In genomic region chr13:16280742-16281141, GRCm38 (mm10) we compare ENCODE assay signal across 21 mouse cellular contexts.
A peak's percentile ranks its signal among the peaks of the same experiment; 100 is the strongest.
DNase-seq lines count a peak whose midpoint lies in the region; ATAC-seq and TF ChIP-seq lines count a peak whose summit lies in the region.
"Had no signal": no experiment of that assay in that cellular context is flagged by ENCODE, and none has a peak within 500 bp of the region (broad histone marks: within the 10 kb centered on the region; RNA-seq: fewer than 3 reads in every experiment).

No protein-coding gene starts in this region.

- H3K4me1 ChIP-seq in heart, embryonic 13.5 days, result peaks cover 44% of the 10 kb centered on the region
- H3K4me1 ChIP-seq in heart, embryonic 10.5 days, result peaks cover 8% of the 10 kb centered on the region
- H3K4me1 ChIP-seq in liver, adult 2 months (ENCODE audit: control insufficient read depth, insufficient read depth, low read length), result peaks cover 24% of the 10 kb centered on the region
- H3K4me1 ChIP-seq in liver, embryonic 11.5 days (replicated peaks; ENCODE audit: control insufficient read depth, insufficient read depth, low read length), result no peaks in the 10 kb centered on the region; the same call in 1 of the 2 replicates
- no peaks in the 10 kb centered on the region for H3K4me1 ChIP-seq in midbrain, embryonic 14.5 days (ENCODE audit: control insufficient read depth, insufficient read depth, low read length)

- no peaks in the 10 kb centered on the region for H3K36me3 ChIP-seq in heart, embryonic 13.5 days
- H3K36me3 ChIP-seq in heart, embryonic 10.5 days, result no peaks in the 10 kb centered on the region
- H3K36me3 ChIP-seq in liver, adult 2 months (ENCODE audit: control insufficient read depth, insufficient read depth, low read length), result no peaks in the 10 kb centered on the region
- H3K36me3 ChIP-seq in liver, embryonic 11.5 days (ENCODE audit: control insufficient read depth, insufficient read depth, low read length), result no peaks in the 10 kb centered on the region
- H3K36me3 ChIP-seq in midbrain, embryonic 14.5 days (ENCODE audit: control insufficient read depth, insufficient read depth, low read length), result no peaks in the 10 kb centered on the region
- H3K36me3 ChIP-seq: G1E had no signal

- no peaks in the 10 kb centered on the region for H3K27me3 ChIP-seq in heart, embryonic 13.5 days (replicated peaks)
- H3K27me3 ChIP-seq in heart, embryonic 10.5 days (ENCODE audit: insufficient read depth, poor library complexity, severe bottlenecking), result no peaks in the 10 kb centered on the region
- H3K27me3 ChIP-seq in liver, adult 2 months (ENCODE audit: control insufficient read depth, insufficient read depth, low read length), result no peaks in the 10 kb centered on the region
- no peaks in the 10 kb centered on the region for H3K27me3 ChIP-seq in liver, embryonic 11.5 days (replicated peaks; ENCODE audit: control insufficient read depth, insufficient read depth, low read length)
- no peaks in the 10 kb centered on the region for H3K27me3 ChIP-seq in midbrain, embryonic 14.5 days (ENCODE audit: control insufficient read depth, insufficient read depth, low read length)
- H3K27me3 ChIP-seq: CH12.LX, Patski had no signal

- H3K4me3 ChIP-seq in heart, embryonic 13.5 days, result no peak overlapping the region
- no peak overlapping the region for H3K4me3 ChIP-seq in heart, embryonic 10.5 days
- no peak overlapping the region for H3K4me3 ChIP-seq in liver, adult 2 months (ENCODE audit: insufficient read depth, low read depth, low read length)
- no peak overlapping the region for H3K4me3 ChIP-seq in liver, embryonic 11.5 days (ENCODE audit: low read depth, low read length)
- H3K4me3 ChIP-seq in midbrain, embryonic 14.5 days (replicated peaks; ENCODE audit: low read depth, low read length), result no peak overlapping the region

- H3K9ac ChIP-seq in heart, embryonic 13.5 days, result no peak overlapping the region
- no peak overlapping the region for H3K9ac ChIP-seq in liver, adult 2 months (ENCODE audit: low read depth, low read length)
- no peak overlapping the region for H3K9ac ChIP-seq in liver, embryonic 11.5 days (ENCODE audit: low read depth, low read length)
- H3K9ac ChIP-seq in midbrain, embryonic 14.5 days (replicated peaks; ENCODE audit: low read length), result no peak overlapping the region

- DNase-seq in heart, embryonic 10.5 days (ENCODE audit: low spot score), result no peak
- no peak for DNase-seq in liver, adult 2 months (ENCODE audit: extremely low read depth, low read depth, low spot score)
- no peak for DNase-seq in liver, embryonic 11.5 days (ENCODE audit: low spot score)
- DNase-seq in midbrain, embryonic 14.5 days, result no peak
- DNase-seq: adrenal gland, adult 2 months; adrenal gland, adult 8-10 months; adrenal gland, postnatal 10 days; adrenal gland, postnatal 14 days; adrenal gland, postnatal 25 days; adrenal gland, postnatal 36 days; B cell, adult 2 months; cerebellum, adult 11 months; cerebellum, adult 11-12 months; cerebellum, adult 18-20 months had no signal

- 23% methylated on average over 2 of the region's 2 CpGs for WGBS in heart, embryonic 13.5 days
- WGBS in heart, embryonic 10.5 days, result 20% methylated on average over 2 of the region's 2 CpGs
- 18% methylated on average over 2 of the region's 2 CpGs for WGBS in liver, adult 2 months
- 26% methylated on average over 2 of the region's 2 CpGs for WGBS in liver, embryonic 11.5 days
- WGBS in midbrain, embryonic 14.5 days, result 78% methylated on average over 2 of the region's 2 CpGs

- no peaks in the 10 kb centered on the region for H3K9me3 ChIP-seq in heart, embryonic 13.5 days
- no peaks in the 10 kb centered on the region for H3K9me3 ChIP-seq in heart, embryonic 10.5 days
- H3K9me3 ChIP-seq in liver, embryonic 11.5 days (ENCODE audit: control insufficient read depth, low read length), result no peaks in the 10 kb centered on the region
- no peaks in the 10 kb centered on the region for H3K9me3 ChIP-seq in midbrain, embryonic 14.5 days (ENCODE audit: control insufficient read depth, low read length)
- H3K9me3 ChIP-seq: G1E had no signal

- no peak for TF ChIP-seq POLR2A in liver, adult 2 months (IDR thresholded peaks at IDR 0.05; ENCODE audit: extremely low read depth, insufficient read depth, low read length)

- no peak for ATAC-seq in heart, embryonic 13.5 days (ENCODE audit: extremely low read depth, insufficient number of reproducible peaks, low FRiP score, low TSS enrichment)
- no peak for ATAC-seq in liver, embryonic 11.5 days (replicated peaks; ENCODE audit: low FRiP score)
- peak; percentile 69 for ATAC-seq in common myeloid progenitor, adult 5-6 weeks (replicated peaks; ENCODE audit: low read depth, poor library complexity, severe bottlenecking)
- no peak for ATAC-seq in midbrain, embryonic 14.5 days (ENCODE audit: low FRiP score, low TSS enrichment)
- ATAC-seq: activated CD4-positive, CD25-positive, alpha-beta regulatory T cell, adult 4 months; CD4-positive, CD25-positive, alpha-beta regulatory T cell, adult 4 months; Patski had no signal

- 0 out of 2 replicates have a peak overlapping the region, but pooled peaks have one; percentile 71 for H3K27ac ChIP-seq in heart, embryonic 13.5 days (replicated peaks)
- H3K27ac ChIP-seq in heart, embryonic 10.5 days, result no peak overlapping the region
- H3K27ac ChIP-seq in liver, adult 2 months (replicated peaks; ENCODE audit: insufficient read depth, low read depth, low read length), result peak overlapping the region; percentile 36; the same call in 1 of the 2 replicates
- no peak overlapping the region for H3K27ac ChIP-seq in liver, embryonic 11.5 days (ENCODE audit: low read depth, low read length)
- no peak overlapping the region for H3K27ac ChIP-seq in midbrain, embryonic 14.5 days (replicated peaks; ENCODE audit: low read depth, low read length)

- TF ChIP-seq CTCF in liver, adult 2 months (IDR thresholded peaks at IDR 0.05; ENCODE audit: low read depth, low read length), result no peak

- no peak overlapping the region for H3K4me2 ChIP-seq in heart, embryonic 13.5 days
- no peak overlapping the region for H3K4me2 ChIP-seq in liver, embryonic 11.5 days
- H3K4me2 ChIP-seq in midbrain, embryonic 14.5 days (ENCODE audit: low read length), result no peak overlapping the region

- H3K79me2 ChIP-seq in liver, adult 2 months (ENCODE audit: control insufficient read depth, insufficient read depth, low read length), result no peaks in the 10 kb centered on the region

Comparison
In these comparisons a context has a peak if more than half of its experiments do, and no peak if none do; other contexts are left out.
1. H3K27ac ChIP-seq: peak in heart, embryonic 13.5 days (single experiment) and liver, adult 2 months (single experiment); none in heart, embryonic 10.5 days (single experiment), liver, embryonic 11.5 days (single experiment) and midbrain, embryonic 14.5 days (single experiment).